9 mouse cellular contexts compared by ENCODE assay signal in the genomic region with DNA sequence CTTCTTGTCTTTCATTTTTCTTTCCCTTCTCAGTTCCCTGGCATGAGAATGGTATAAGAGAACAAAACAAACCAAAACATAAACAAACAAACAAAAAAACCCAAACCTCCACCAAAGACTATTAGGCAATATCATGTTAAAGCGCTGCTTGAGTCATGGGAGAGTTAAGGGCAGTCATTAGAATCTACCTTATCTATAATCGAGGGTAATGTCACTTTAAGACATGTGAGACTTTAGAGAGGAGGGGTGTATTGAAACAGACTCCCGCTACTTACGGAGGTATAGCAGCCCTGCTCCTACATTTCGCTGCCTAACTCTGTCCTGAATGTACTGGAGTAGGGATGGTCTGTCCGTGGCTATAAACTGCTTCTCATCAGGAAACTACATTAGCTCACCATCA. TPM values are rescaled to one million over a fixed set of nuclear protein-coding genes. Genes with fewer than 3 reads are reported as not detected.
DNase-seq lines count a peak whose midpoint lies in the region; ATAC-seq and TF ChIP-seq lines count a peak whose summit lies in the region.
"Had no signal": no experiment of that assay in that cellular context is flagged by ENCODE, and none has a peak within 500 bp of the region (broad histone marks: within the 10 kb centered on the region; RNA-seq: fewer than 3 reads in every experiment).

Gene Fam19a1 (plus strand): TSS at position 301 of the 400 bp plus-strand sequence.

- no peak within 1 kb of the TSS for H3K4me3 ChIP-seq in heart, embryonic 11.5 days (ENCODE audit: low read depth, low read length)
- H3K4me3 ChIP-seq in lung, postnatal 0 days (ENCODE audit: low read depth, low read length): peak within 1 kb of the TSS; percentile 6; the same call in 1 of the 2 replicates
- H3K4me3 ChIP-seq in left cerebral cortex, adult 2 months: peak within 1 kb of the TSS; percentile 69
- H3K4me3 ChIP-seq in stomach, embryonic 14.5 days (ENCODE audit: low read depth, low read length): peak within 1 kb of the TSS; percentile 14

- intact Hi-C loops in left cerebral cortex, adult 2 months (cut with DNase I): loop anchor here (10.0 kb wide), 1 partner anchor 628 kb away; no protein-coding TSS in a partner anchor

- peak within 1 kb of the TSS; percentile 37 for H3K4me2 ChIP-seq in heart, embryonic 11.5 days
- H3K4me2 ChIP-seq in lung, postnatal 0 days (replicated peaks; ENCODE audit: low read depth, low read length): peak within 1 kb of the TSS; percentile 33
- H3K4me2 ChIP-seq in stomach, embryonic 14.5 days (replicated peaks; ENCODE audit: low read depth, low read length): peak within 1 kb of the TSS; percentile 67

- no peaks in the 10 kb centered on the region for H3K36me3 ChIP-seq in heart, embryonic 11.5 days (ENCODE audit: control insufficient read depth, insufficient read depth, low read length)
- no peaks in the 10 kb centered on the region for H3K36me3 ChIP-seq in lung, postnatal 0 days (ENCODE audit: insufficient read depth, low read length)
- H3K36me3 ChIP-seq in stomach, embryonic 14.5 days (ENCODE audit: control insufficient read depth, insufficient read depth, low read length): no peaks in the 10 kb centered on the region

- no peaks in the 10 kb centered on the region for H3K27me3 ChIP-seq in heart, embryonic 11.5 days (ENCODE audit: control insufficient read depth, insufficient read depth, low read length)
- no peaks in the 10 kb centered on the region for H3K27me3 ChIP-seq in lung, postnatal 0 days (replicated peaks; ENCODE audit: insufficient read depth, low read length)
- H3K27me3 ChIP-seq in stomach, embryonic 14.5 days (ENCODE audit: control insufficient read depth, insufficient read depth, low read length): no peaks in the 10 kb centered on the region

- no peak for TF ChIP-seq EP300 in lung, postnatal 0 days (IDR thresholded peaks at IDR 0.05)

- H3K9me3 ChIP-seq in heart, embryonic 11.5 days (replicated peaks; ENCODE audit: control insufficient read depth, low read length): no peaks in the 10 kb centered on the region
- no peaks in the 10 kb centered on the region for H3K9me3 ChIP-seq in lung, postnatal 0 days (ENCODE audit: low read length)
- H3K9me3 ChIP-seq in stomach, embryonic 14.5 days (ENCODE audit: control insufficient read depth, low read depth, low read length): no peaks in the 10 kb centered on the region

- no peaks in the 10 kb centered on the region for H3K4me1 ChIP-seq in heart, embryonic 11.5 days (ENCODE audit: control insufficient read depth, insufficient read depth, low read length)
- H3K4me1 ChIP-seq in lung, postnatal 0 days (ENCODE audit: insufficient read depth, low read depth, low read length): peaks cover 4% of the 10 kb centered on the region; the same call in 1 of the 2 replicates
- peaks cover 8% of the 10 kb centered on the region for H3K4me1 ChIP-seq in stomach, embryonic 14.5 days (ENCODE audit: control insufficient read depth, insufficient read depth, low read length)

- WGBS in heart, embryonic 11.5 days (ENCODE audit: insufficient replicate concordance): 32% methylated on average over 6 of the region's 6 CpGs
- 21% methylated on average over 6 of the region's 6 CpGs for WGBS in lung, postnatal 0 days
- WGBS in stomach, embryonic 14.5 days: 22% methylated on average over 6 of the region's 6 CpGs

- ATAC-seq in heart, embryonic 11.5 days (replicated peaks; ENCODE audit: insufficient number of reproducible peaks, low FRiP score, low TSS enrichment): no peak
- no peak for ATAC-seq in lung, postnatal 0 days
- no peak for ATAC-seq in stomach, embryonic 14.5 days (ENCODE audit: insufficient number of reproducible peaks, insufficient read depth, low FRiP score, low read depth)

- H3K9ac ChIP-seq in heart, embryonic 11.5 days (ENCODE audit: low read depth, low read length): no peak within 1 kb of the TSS
- H3K9ac ChIP-seq in lung, postnatal 0 days (replicated peaks; ENCODE audit: low read depth): 0 out of 2 replicates have a peak within 1 kb of the TSS, but pooled peaks have one; percentile 5
- no peak within 1 kb of the TSS for H3K9ac ChIP-seq in stomach, embryonic 14.5 days (replicated peaks; ENCODE audit: low read depth, low read length)

- H3K27ac ChIP-seq in heart, embryonic 11.5 days (ENCODE audit: low read depth, low read length): no peak within 1 kb of the TSS
- no peak within 1 kb of the TSS for H3K27ac ChIP-seq in lung, postnatal 0 days (ENCODE audit: low read length)
- H3K27ac ChIP-seq in left cerebral cortex, adult 2 months: peak within 1 kb of the TSS; percentile 74
- H3K27ac ChIP-seq in stomach, embryonic 14.5 days (ENCODE audit: low read length): no peak within 1 kb of the TSS

- DNase-seq in heart, adult 8-10 months (ENCODE audit: low spot score): no peak
- DNase-seq in lung, postnatal 0 days (ENCODE audit: low spot score): no peak
- DNase-seq in lung, postnatal 14 days: no peak
- DNase-seq in left cerebral cortex, adult 2 months (ENCODE audit: extremely low spot score in 1 of 2, low spot score in 2 of 2): no peak
- DNase-seq in gastrocnemius, postnatal 10 days: no peak
- no peak for DNase-seq in cerebellum, adult 8-10 months

- TF ChIP-seq CTCF in lung, postnatal 0 days (IDR thresholded peaks at IDR 0.05): no peak
- no peak for TF ChIP-seq CTCF in left cerebral cortex, adult 2 months (IDR thresholded peaks at IDR 0.05)

RNA-seq across cellular contexts. Expression of gene Fam19a1, which starts in this region (rescaled TPM):
- polyA plus RNA-seq in heart, embryonic 11.5 days (2014; fragmentation: Nextera tagmentation; extraction: Ambion mirVana): 0.48 and 0.50 TPM in 2 replicates
- total RNA-seq in heart, adult 8-10 months (2022): not detected
- polyA plus RNA-seq in lung, postnatal 0 days (2015; fragmentation: Nextera tagmentation; extraction: Ambion mirVana): 2.3 and 3.4 TPM in 2 replicates
- 10 to 100 TPM; 70.4 to 80.2 TPM for total RNA-seq in left cerebral cortex, adult 2 months (2021)
- polyA plus RNA-seq in stomach, embryonic 14.5 days (2014; fragmentation: Nextera tagmentation; extraction: Ambion mirVana): 9.8 and 13.4 TPM in 2 replicates
- total RNA-seq in gastrocnemius, postnatal 10 days (2021): under 1 TPM; 0.09 to 0.11 TPM
- total RNA-seq: hematopoietic stem cell, adult 5-6 weeks had no signal

Comparison
In these comparisons a context has a peak if more than half of its experiments do, and no peak if none do; other contexts are left out.
1. RNA of gene Fam19a1 (total RNA-seq): 70.4 to 80.2 TPM in left cerebral cortex, adult 2 months; 0.09 to 0.11 TPM in gastrocnemius, postnatal 10 days and not detected in heart, adult 8-10 months; every median in the first group is over 10 times any median in the second.
2. Peak in every context shown above with its lines, with median percentiles within 50 percentile points of each other: H3K4me2 ChIP-seq.